Mouse (Mus musculus): ENCODE data around the gene Exoc3l2.

DNA sequence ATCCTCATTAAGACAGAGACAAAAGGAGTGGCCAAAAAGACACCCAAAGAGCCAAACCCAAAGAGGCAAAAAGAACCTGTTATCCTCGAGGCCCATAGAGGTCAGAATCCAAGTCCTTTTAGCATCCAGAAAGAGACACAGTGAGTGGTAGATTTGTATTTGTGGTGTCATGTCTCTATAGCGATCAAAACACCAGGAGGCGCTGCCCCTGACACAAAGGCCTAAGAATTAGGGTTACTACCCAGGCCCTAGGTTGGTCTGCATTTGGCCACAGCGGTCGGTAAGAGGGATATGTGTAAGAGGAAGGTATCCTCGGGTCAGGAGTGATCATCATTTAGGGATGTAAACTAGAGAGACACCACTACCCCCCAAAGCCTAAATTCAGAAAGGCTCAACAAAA is 43.2 kb downstream of the Exoc3l2 start:
- no peak for TF ChIP-seq CEBPB (IDR thresholded peaks at IDR 0.05; ENCODE audit: low read depth)
- TF ChIP-seq CTCF (IDR thresholded peaks at IDR 0.05; ENCODE audit: control insufficient read depth, insufficient read depth, insufficient read length) = no peak
- no peak for TF ChIP-seq MYOD1 (IDR thresholded peaks at IDR 0.05; ENCODE audit: control insufficient read depth, insufficient read length, low read depth)
- no peak for TF ChIP-seq MAX (IDR thresholded peaks at IDR 0.05)
- TF ChIP-seq USF1 (IDR thresholded peaks at IDR 0.05; ENCODE audit: low read depth) = no peak
- TF ChIP-seq MYOG (IDR thresholded peaks at IDR 0.05; ENCODE audit: control insufficient read depth, extremely low read depth, insufficient read length) = no peak
